23 mouse cellular contexts compared by ENCODE assay signal in genomic region chr1:168008216-168008615, GRCm38 (mm10).
A peak's percentile ranks its signal among the peaks of the same experiment; 100 is the strongest.
DNase-seq lines count a peak whose midpoint lies in the region; ATAC-seq and TF ChIP-seq lines count a peak whose summit lies in the region.
"Had no signal": no experiment of that assay in that cellular context is flagged by ENCODE, and none has a peak within 500 bp of the region (broad histone marks: within the 10 kb centered on the region; RNA-seq: fewer than 3 reads in every experiment).

No protein-coding gene starts in this region.

- H3K4me1 ChIP-seq in forebrain, embryonic 14.5 days (ENCODE audit: control insufficient read depth, insufficient read depth, low read length) = no peaks in the 10 kb centered on the region
- no peaks in the 10 kb centered on the region for H3K4me1 ChIP-seq in forebrain, embryonic 11.5 days (replicated peaks; ENCODE audit: control insufficient read depth, insufficient read depth, low read length)
- H3K4me1 ChIP-seq in forebrain, postnatal 0 days (ENCODE audit: insufficient read depth) = no peaks in the 10 kb centered on the region
- no peaks in the 10 kb centered on the region; the same call in none of the 2 replicates for H3K4me1 ChIP-seq in forebrain, embryonic 12.5 days
- H3K4me1 ChIP-seq: embryonic facial prominence, embryonic 10.5 days; embryonic facial prominence, embryonic 12.5 days; forebrain, embryonic 15.5 days had no signal

- H3K4me2 ChIP-seq in forebrain, embryonic 14.5 days (ENCODE audit: low read length) = no peak overlapping the region
- no peak overlapping the region for H3K4me2 ChIP-seq in forebrain, embryonic 11.5 days (ENCODE audit: low read depth, low read length, severe bottlenecking)
- H3K4me2 ChIP-seq in forebrain, postnatal 0 days (ENCODE audit: low read depth) = no peak overlapping the region
- no peak overlapping the region for H3K4me2 ChIP-seq in forebrain, embryonic 12.5 days
- H3K4me2 ChIP-seq: embryonic facial prominence, embryonic 12.5 days; forebrain, embryonic 15.5 days had no signal

- no peak overlapping the region for H3K9ac ChIP-seq in forebrain, embryonic 14.5 days (ENCODE audit: low read length)
- no peak overlapping the region for H3K9ac ChIP-seq in forebrain, embryonic 11.5 days (ENCODE audit: low read length)
- no peak overlapping the region for H3K9ac ChIP-seq in forebrain, postnatal 0 days
- H3K9ac ChIP-seq in forebrain, embryonic 12.5 days = no peak overlapping the region
- H3K9ac ChIP-seq: embryonic facial prominence, embryonic 12.5 days; forebrain, embryonic 15.5 days had no signal

- H3K27ac ChIP-seq in forebrain, embryonic 14.5 days (ENCODE audit: low read depth, low read length) = no peak overlapping the region
- no peak overlapping the region for H3K27ac ChIP-seq in forebrain, embryonic 11.5 days (ENCODE audit: low read depth, low read length)
- H3K27ac ChIP-seq in forebrain, postnatal 0 days (ENCODE audit: low read depth, low read length) = no peak overlapping the region
- H3K27ac ChIP-seq in forebrain, embryonic 12.5 days = no peak overlapping the region
- H3K27ac ChIP-seq: embryonic facial prominence, embryonic 10.5 days; embryonic facial prominence, embryonic 12.5 days; forebrain, embryonic 15.5 days had no signal

- 92% methylated on average over 1 of the region's 1 CpGs for WGBS in forebrain, embryonic 14.5 days
- WGBS in forebrain, embryonic 11.5 days = 94% methylated on average over 1 of the region's 1 CpGs
- 75% methylated on average over 1 of the region's 1 CpGs for WGBS in forebrain, postnatal 0 days
- WGBS in forebrain, embryonic 12.5 days = 93% methylated on average over 1 of the region's 1 CpGs

- DNase-seq in forebrain, embryonic 14.5 days (ENCODE audit: low spot score) = peak; percentile 27
- no peak for DNase-seq in forebrain, embryonic 11.5 days (ENCODE audit: low spot score)
- DNase-seq in forebrain, postnatal 0 days = peak; percentile 14
- peak; percentile 13 to 51 for DNase-seq in frontal cortex, adult 2 months (ENCODE audit: extremely low spot score in 1 of 2, low spot score in 1 of 2)
- no peak for DNase-seq in frontal cortex, postnatal 25 days (ENCODE audit: low spot score in 2 of 2)
- peak; percentile 69 for DNase-seq in telencephalon, adult 2 months (ENCODE audit: low read depth, low spot score)
- DNase-seq in MN1 (ENCODE audit: low spot score) = no peak
- DNase-seq: adrenal gland, adult 2 months; adrenal gland, postnatal 10 days; adrenal gland, postnatal 25 days; B cell, adult 2 months; cerebellum, adult 11 months; cerebellum, adult 18-20 months; cerebellum, adult 8-10 months; cerebellum, adult 9-11 months; cerebellum, postnatal 25 days had no signal

- TF ChIP-seq CTCF in forebrain, postnatal 0 days (IDR thresholded peaks at IDR 0.05; ENCODE audit: low read depth) = no peak

- no peak for ATAC-seq in forebrain, embryonic 14.5 days
- ATAC-seq in forebrain, embryonic 11.5 days (replicated peaks; ENCODE audit: low FRiP score) = no peak
- peak; percentile 53 for ATAC-seq in forebrain, postnatal 0 days
- no peak for ATAC-seq in forebrain, embryonic 12.5 days (ENCODE audit: low FRiP score)
- ATAC-seq: CD4-positive, CD25-positive, alpha-beta regulatory T cell, adult 4 months; forebrain, embryonic 15.5 days had no signal

- H3K36me3 ChIP-seq in forebrain, embryonic 14.5 days (ENCODE audit: control insufficient read depth, insufficient read depth, low read length) = no peaks in the 10 kb centered on the region
- H3K36me3 ChIP-seq in forebrain, embryonic 11.5 days (ENCODE audit: control insufficient read depth, insufficient read depth, low read length) = no peaks in the 10 kb centered on the region
- H3K36me3 ChIP-seq in forebrain, postnatal 0 days (ENCODE audit: insufficient read depth) = no peaks in the 10 kb centered on the region
- no peaks in the 10 kb centered on the region for H3K36me3 ChIP-seq in forebrain, embryonic 12.5 days (replicated peaks)
- H3K36me3 ChIP-seq: embryonic facial prominence, embryonic 10.5 days; embryonic facial prominence, embryonic 12.5 days; forebrain, embryonic 15.5 days; G1E had no signal

- no peak overlapping the region for H3K4me3 ChIP-seq in forebrain, embryonic 14.5 days (ENCODE audit: low read depth, low read length)
- no peak overlapping the region for H3K4me3 ChIP-seq in forebrain, embryonic 11.5 days (ENCODE audit: low read depth, low read length)
- H3K4me3 ChIP-seq in forebrain, postnatal 0 days (ENCODE audit: low read depth, low read length) = no peak overlapping the region
- no peak overlapping the region for H3K4me3 ChIP-seq in forebrain, embryonic 12.5 days (replicated peaks)
- H3K4me3 ChIP-seq: embryonic facial prominence, embryonic 10.5 days; embryonic facial prominence, embryonic 12.5 days; forebrain, embryonic 15.5 days had no signal

- H3K9me3 ChIP-seq in forebrain, embryonic 14.5 days (replicated peaks; ENCODE audit: control insufficient read depth, low read length) = no peaks in the 10 kb centered on the region
- no peaks in the 10 kb centered on the region; the same call in 1 of the 2 replicates for H3K9me3 ChIP-seq in forebrain, embryonic 11.5 days (ENCODE audit: control insufficient read depth, low read length)
- no peaks in the 10 kb centered on the region for H3K9me3 ChIP-seq in forebrain, postnatal 0 days (ENCODE audit: low read length)
- 0 out of 2 replicates have a peak, but pooled peaks cover 4% of the 10 kb centered on the region for H3K9me3 ChIP-seq in forebrain, embryonic 12.5 days
- H3K9me3 ChIP-seq: embryonic facial prominence, embryonic 10.5 days; embryonic facial prominence, embryonic 12.5 days; forebrain, embryonic 15.5 days had no signal

- no peaks in the 10 kb centered on the region for H3K27me3 ChIP-seq in forebrain, embryonic 14.5 days (replicated peaks; ENCODE audit: control insufficient read depth, insufficient read depth, low read length)
- no peaks in the 10 kb centered on the region for H3K27me3 ChIP-seq in forebrain, embryonic 11.5 days (ENCODE audit: control insufficient read depth, insufficient read depth, low read length)
- H3K27me3 ChIP-seq in forebrain, postnatal 0 days (ENCODE audit: insufficient read depth, low read length) = no peaks in the 10 kb centered on the region
- H3K27me3 ChIP-seq in forebrain, embryonic 12.5 days = no peaks in the 10 kb centered on the region
- H3K27me3 ChIP-seq: CH12.LX; embryonic facial prominence, embryonic 12.5 days; forebrain, embryonic 15.5 days had no signal

Comparison
In these comparisons a context has a peak if more than half of its experiments do, and no peak if none do; other contexts are left out.
1. DNase-seq: peak in forebrain, embryonic 14.5 days (single experiment), forebrain, postnatal 0 days (single experiment), frontal cortex, adult 2 months (2 of 2) and telencephalon, adult 2 months (single experiment); none in forebrain, embryonic 11.5 days (single experiment), frontal cortex, postnatal 25 days (0 of 2) and MN1 (single experiment).